Mouse (Mus musculus) hematopoietic stem cell, adult 5-6 weeks (primary cell): ENCODE results near the gene Rtl8a. TPM values are rescaled to one million over a fixed set of nuclear protein-coding genes. Genes with fewer than 3 reads are reported as not detected.
"Not testable (repeated sequence)": the region's sequence is repeated elsewhere in the genome, so short reads cannot be mapped to it uniquely, and the experiment has no call there.

Experiments used
- ATAC-seq, 2 experiments: fragments of 125-278 bp in 1 of 2; replicated peaks in 1 of 2; 2 replicates each; pipeline ENCODE4 v1.8.0; 2016 to 2017; ENCODE audit warnings: inconsistent platforms in 2 of 2, mild to moderate bottlenecking in 2 of 2, moderate number of reproducible peaks in 2 of 2, low read depth in 1 of 2, moderate TSS enrichment in 1 of 2; ENCODE audit not compliant: low FRiP score in 2 of 2, poor library complexity in 2 of 2, severe bottlenecking in 2 of 2, insufficient read depth in 1 of 2, low TSS enrichment in 1 of 2
- total RNA-seq: library from RNA; stranded (forward); fragments of 172-1452, 232-1000 nt; gene quantifications from 2 replicates; pipeline ENCODE4 v1.2.3, GENCODE M21; 2017

Rtl8a gene
- total RNA-seq = 5.9 and 14.4 TPM in 2 replicates

DNA sequence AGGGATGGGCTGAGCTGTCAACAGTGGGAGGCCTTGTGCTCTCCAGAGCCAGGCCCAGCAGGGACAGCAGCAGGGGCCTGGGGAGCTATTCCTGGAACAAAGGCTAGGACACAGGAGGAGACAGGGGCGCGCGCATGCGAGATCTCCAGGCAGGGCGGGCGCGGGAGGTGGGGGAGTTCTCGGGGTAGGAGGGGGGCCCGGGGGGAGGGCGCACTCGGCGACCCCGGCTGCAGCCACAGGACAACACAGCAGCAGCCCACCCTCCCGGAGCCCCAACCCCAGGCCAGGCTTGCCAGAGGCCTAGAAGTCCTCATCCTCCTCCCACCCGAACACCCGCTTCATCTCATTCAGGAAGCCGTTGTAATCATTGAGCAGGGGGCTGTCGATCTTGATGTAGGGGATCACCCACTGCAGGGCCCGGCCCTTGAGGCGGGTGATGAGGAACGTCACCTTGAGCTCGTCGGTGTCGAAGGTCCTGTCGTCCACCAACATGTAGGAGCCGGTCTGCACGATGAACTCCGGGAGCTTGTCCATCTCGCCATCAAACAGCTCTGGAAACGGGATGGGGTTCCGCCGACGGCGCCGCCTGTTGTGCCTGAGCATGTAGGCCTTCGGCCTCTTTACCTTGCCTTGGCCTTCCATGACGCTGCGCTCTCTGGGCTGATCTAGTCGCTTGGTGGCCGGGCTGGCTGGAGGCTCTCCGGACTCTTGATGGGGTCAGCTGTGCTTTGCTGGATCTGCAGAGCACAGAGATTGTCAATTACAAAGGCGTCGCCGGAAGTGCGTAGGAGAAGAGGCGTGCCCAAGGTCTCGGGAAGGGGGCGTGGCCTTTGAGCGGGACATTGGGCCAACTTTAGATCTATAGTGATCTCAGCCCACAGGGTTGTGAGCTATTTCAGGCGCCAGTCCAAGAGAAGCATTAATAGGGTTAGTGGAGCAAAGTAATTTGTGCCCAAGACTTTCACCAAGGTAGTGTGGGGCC lies at the start of gene Rtl8a:
Rtl8a (minus strand) TSS at position 703 of the 982 bp plus-strand sequence.
- peak; percentile 97 to 99 for ATAC-seq

DNA sequence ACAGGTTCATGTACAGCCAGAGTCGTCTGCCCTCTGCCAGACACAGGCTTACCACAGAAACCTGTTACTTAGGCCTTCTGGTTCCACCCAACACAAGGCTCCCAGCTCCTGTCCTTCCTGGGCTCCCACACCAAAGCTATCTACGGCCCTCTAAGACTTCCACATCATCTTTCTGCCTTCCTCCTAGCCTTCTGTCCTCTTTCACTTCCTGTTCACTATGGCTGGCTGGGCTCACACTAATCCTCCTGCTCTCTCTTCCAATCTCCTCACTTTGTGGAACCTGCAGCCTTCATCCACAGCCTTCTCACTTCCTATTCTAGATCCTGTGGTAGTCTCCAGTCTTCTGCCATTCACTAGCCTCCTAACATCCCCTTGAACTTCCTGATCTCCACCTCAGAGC lies 49.7 kb upstream of the Rtl8a start:
- no peak for ATAC-seq

DNA sequence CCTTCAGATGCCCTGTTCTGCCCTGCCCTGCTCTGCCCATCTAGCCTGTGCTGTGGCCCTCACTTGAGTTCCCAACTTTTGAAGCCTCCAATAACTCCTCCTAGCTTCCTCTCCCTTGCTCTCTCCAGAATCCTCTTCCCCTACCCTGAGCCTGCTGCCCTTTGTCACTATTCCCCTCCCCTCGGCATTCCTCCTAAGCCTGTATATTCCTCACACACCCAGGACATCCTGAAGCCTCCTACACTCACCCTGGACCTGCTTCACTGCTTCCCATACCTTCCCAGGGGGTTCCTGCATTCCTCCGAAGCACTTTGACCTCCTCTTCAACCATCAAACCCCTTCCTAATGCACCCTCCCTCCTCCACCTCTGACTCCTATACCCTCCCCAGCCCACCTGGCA lies 48.6 kb upstream of the Rtl8a start:
- ATAC-seq = no peak

DNA sequence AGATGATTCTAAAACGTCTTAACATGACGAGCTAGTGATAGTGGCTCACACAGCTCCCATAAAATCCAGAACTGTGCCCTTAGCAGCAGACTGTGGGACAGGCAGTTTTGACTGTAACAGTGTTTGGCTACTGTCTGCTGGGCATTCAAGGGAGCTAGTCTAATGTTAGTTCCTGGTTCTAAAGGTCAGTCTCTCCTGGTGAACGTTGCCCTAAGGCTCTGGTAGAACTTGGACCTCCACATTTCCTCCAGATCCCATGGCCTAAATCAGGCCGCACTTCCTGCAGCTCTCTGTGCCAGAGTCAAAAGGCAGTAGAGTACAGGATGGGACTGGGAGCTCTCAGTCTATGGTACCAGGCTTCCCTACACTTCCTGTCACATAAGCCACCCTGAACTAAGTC lies 41.2 kb upstream of the Rtl8a start:
- ATAC-seq = not testable (repeated sequence)

DNA sequence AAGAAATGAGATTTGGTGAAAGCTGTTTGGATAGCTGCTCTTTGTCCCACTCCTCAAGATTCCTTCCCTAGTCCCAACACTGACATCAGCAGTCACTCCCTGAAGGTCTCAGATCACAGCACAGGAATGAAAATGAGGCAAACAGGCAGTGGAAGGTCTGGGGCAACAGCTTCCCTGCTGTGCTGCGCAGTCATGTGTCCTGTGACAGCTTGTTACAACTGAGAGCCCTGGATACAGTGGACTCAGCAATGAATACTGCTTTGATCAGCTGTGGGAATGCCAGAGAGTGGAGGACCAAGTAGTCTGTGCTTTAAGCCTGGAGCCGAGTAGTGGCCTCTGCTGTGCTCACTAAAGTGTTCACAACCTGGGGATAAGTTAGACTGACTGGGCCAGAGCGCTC lies 39.2 kb upstream of the Rtl8a start:
- ATAC-seq = not testable (repeated sequence)

DNA sequence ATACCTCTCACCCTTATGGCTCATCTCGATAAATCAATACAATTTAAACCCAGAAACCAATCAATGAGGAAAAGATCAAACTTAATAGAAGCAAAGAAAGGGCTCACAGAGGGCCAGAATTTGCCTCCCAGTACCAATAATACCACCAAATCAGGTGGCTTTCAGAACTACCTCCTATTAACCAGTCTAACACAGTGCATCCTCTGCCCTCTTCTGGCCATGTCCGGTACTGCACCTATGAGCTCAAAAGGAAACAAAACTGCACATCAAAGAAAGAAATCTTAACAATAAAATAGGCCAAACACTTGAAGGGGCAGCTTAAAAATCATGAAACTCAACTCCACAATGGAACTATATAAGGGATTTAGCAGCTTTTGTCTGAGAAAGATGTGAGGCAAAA lies 33.5 kb upstream of the Rtl8a start:
- ATAC-seq = peak; percentile 42 to 59; a peak in 2 of 4 replicates

DNA sequence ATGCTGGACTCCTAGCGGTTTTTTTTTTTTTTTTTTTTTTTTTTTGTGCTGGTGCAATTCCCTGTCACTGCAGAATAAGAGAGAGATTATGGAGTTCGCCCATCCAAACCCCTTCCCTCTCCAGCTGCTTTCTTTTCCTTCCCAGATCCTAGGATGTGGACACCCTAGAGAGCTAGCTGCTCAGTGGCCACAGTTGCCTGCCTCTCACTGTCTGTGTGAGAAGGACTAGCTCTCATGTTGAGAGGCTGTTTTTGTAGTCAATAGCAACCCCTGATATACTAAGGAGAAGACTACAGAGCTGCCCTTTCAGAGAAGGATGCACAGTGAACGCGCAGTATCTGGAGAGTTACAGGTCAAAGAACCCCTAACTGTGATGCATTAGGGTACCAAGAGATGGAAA lies 27.2 kb upstream of the Rtl8a start:
- not testable (repeated sequence) for ATAC-seq

DNA sequence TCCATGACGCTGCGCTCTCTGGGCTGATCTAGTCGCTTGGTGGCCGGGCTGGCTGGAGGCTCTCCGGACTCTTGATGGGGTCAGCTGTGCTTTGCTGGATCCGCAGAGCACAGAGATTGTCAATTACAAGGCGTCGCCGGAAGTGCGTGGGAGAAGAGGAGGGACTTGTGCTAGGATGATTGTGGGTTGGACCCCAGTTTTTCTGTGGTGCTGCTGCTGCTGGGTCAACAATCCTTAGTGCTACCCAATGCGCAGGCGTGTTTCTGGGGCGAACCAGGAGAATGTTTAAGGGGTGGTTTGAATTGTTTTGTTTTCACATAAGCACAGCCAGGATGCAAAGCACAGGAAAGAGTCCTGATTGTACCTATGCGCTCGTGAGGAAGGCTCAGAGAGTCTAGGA lies 26.8 kb upstream of the Rtl8a start, which contains the start of gene Rtl8b:
Rtl8b (minus strand) TSS at position 115 of the 400 bp plus-strand sequence.
- peak; percentile 96 to 99 for ATAC-seq

DNA sequence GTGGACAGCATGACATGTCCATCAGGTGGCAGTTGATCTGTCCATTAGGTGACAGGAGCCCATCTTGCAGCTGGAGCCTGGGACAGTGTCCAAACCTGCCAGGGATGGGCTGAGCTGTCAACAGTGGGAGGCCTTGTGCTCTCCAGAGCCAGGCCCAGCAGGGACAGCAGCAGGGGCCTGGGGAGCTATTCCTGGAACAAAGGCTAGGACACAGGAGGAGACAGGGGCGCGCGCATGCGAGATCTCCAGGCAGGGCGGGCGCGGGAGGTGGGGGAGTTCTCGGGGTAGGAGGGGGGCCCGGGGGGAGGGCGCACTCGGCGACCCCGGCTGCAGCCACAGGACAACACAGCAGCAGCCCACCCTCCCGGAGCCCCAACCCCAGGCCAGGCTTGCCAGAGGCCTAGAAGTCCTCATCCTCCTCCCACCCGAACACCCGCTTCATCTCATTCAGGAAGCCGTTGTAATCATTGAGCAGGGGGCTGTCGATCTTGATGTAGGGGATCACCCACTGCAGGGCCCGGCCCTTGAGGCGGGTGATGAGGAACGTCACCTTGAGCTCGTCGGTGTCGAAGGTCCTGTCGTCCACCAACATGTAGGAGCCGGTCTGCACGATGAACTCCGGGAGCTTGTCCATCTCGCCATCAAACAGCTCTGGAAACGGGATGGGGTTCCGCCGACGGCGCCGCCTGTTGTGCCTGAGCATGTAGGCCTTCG lies 26.2 kb upstream of the Rtl8a start:
- ATAC-seq = peak; percentile 56 to 63

DNA sequence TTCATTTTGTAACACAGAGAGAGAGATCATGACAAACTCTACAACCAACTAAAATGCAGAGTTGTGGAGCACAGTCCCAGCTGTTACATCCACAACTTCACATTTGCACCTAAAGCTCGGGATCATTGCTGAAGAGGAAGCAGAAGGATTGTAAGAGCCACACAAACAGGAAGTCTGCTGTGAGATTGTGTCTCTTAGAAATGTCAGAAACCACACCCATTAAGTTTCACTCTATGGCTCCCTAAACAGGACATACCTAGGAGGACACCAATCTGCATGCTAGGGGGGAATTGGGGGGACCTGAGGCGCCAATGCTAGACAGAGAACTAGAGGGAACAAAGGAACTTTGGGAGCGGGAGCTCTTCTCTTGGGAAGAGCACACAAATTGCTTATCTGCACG lies 9.4 kb upstream of the Rtl8a start:
- not testable (repeated sequence) for ATAC-seq

DNA sequence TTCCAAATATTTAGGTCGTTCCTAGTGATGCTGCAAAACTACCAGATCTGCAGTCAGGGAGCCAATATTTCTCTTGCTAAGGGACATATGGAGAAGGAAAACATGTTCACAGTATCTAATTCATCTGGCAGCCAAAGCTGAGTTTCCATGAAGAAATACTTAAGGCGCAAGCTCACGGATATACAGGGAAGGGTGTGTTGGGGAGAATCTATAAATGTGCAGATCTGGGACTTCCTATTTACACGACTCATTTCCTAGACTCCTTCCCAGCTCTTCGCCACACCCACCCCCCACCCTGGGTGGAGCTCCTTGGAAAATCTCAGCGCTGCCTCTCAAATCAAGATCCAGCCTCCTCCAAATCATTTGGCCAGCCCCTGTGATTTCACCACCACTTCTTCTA lies 2.4 kb upstream of the Rtl8a start:
- ATAC-seq = no peak

DNA sequence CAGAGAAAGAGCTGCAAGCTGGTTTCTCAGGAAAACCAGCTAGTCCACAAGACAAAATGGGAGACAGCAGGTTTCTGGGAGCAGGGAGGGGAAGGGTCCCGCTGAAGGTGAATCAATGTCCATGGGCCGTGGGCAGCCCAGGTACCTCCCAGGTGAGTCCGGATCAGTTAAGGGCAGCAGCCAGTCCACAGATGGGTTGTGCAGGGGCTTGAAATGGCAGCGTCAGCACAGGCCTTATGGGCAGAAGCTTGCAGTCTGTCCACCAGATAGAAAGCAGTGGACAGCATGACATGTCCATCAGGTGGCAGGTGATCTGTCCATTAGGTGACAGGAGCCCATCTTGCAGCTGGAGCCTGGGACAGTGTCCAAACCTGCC lies 890 bp downstream of the Rtl8a start:
- ATAC-seq = not testable (repeated sequence)

DNA sequence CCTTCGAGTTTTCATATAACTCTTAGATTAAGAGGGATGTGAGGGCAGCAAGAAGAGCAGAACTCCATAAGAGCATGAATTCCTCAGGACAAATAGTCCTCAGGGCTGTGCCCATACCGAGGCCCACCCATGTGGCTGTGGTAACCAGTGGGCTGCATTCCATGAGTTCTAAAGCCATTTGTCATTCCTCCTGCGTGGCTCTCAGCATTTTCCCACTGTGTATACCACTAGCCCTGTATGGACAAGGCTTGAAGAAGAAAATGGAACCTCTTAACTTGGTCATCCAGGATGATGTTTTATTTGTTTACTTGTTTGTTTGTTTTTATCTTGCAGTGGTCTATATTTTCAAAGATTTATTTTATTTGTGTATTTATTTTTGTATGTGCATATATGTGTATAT lies 5.4 kb downstream of the Rtl8a start:
- ATAC-seq = not testable (repeated sequence)

DNA sequence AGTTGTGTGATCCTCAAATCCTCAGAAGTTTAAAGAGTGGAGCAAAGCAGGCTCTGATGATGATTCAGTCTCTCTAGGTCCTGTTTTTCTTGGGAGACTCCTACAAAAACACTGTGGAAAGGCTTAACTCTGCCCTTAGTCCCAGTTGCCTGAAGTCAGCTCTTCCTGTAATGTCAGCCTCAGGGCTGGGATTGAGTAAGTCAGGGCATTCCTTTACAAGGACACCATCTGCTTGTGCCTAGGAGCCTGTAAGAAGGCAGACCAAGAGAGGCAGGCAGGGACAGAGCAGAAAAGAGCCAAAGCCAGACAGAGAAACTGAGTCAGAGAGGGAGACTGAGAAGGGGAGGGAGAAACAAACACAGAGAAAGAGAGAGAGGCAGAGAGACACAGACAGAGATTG lies 32.1 kb downstream of the Rtl8a start:
- not testable (repeated sequence) for ATAC-seq

DNA sequence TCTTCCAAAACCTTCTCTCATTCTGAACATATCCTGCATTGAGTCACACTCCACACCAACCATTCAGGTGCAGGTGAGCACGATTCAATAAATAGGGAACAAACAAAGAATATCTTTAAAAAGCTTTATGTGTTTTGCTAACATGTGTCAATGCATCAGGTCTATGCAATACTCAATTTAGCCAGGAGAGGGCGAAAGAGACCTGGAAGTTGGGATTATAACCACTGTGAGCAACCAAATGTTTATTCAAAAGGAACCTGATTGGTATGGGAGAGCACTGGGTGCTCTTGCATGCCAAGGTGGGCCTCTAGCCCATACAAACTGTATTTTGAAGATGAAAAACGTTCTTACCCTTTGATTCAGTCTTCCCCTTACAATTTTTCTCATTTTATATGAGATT lies 32.9 kb downstream of the Rtl8a start:
- ATAC-seq = peak; percentile 66 to 69; a peak in 2 of 4 replicates

DNA sequence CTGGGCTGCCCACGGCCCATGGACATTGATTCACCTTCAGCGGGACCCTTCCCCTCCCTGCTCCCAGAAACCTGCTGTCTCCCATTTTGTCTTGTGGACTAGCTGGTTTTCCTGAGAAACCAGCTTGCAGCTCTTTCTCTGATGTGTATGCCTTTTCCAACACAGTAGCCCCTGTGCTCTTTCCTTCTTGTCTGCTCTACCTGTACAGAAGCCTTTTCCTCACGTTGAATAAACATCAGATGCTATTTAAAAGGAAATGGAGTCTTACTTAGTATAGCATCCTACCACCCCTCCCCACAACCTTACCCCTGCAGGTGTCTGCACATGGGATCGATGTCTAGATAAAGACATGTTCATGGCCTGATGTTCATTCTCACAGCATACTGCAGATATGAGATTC lies 34.6 kb downstream of the Rtl8a start, which contains the start of gene Gm14597:
Gm14597 (minus strand) TSS at position 101 of the 400 bp plus-strand sequence.
- not testable (repeated sequence) for ATAC-seq

DNA sequence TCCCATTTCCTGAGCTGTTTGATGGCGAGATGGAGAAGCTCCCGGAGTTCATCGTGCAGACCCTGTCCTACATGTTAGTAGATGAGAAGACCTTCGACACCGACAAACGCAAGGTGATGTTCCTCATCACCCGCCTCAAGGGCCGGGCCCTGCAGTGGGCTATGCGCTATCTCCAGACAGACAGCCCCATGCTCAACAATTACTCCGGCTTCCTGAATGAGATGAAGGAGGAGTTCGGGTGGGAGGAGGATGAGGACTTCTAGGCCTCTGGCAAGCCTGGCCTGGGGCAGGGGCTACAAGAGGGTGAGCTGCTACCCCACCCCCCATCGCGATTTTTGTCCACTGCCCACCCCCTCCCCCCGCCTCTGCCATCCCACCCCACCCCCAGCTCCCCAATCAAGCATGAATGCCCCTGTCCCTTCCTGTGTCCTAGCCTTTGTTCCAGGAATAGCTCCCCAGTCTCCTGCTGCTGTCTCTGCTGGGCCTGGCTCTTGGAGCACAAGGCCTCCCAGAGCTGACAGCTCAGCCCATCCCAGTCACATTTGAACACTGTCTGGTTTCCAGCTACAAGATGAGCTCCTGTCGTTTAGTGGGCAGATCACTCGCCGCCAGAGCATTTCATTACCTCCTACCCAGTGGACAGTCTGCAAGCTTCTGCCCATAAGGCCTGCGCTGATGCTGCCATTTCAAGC lies 35.2 kb downstream of the Rtl8a start:
- ATAC-seq = 0 out of 4 replicates have a peak, but pooled peaks of 1 of the 2 experiments have one; percentile 8
